Mouse (Mus musculus): ENCODE measurements around the gene Slc25a33. TPM values are rescaled to one million over a fixed set of nuclear protein-coding genes. Genes with fewer than 3 reads are reported as not detected.
"Not testable (repeated sequence)": the region's sequence is repeated elsewhere in the genome, so short reads cannot be mapped to it uniquely, and the experiment has no call there.

Slc25a33 gene
- polyA plus RNA-seq (2016; fragmentation: Nextera tagmentation; extraction: Ambion mirVana) = 9.0 and 15.5 TPM in 2 replicates

- WGBS = under 1% methylated on average over 51 of the region's 51 CpGs
- Histone ChIP-seq H3K36me3 (no peaks in the 10 kb centered on the region), H3K27ac (peak within 1 kb of the TSS; percentile 92), H3K4me3 (peak within 1 kb of the TSS; percentile 87), H3K4me1 (peaks cover 34% of the 10 kb centered on the region), H3K27me3 (ENCODE audit: insufficient read depth, poor library complexity, severe bottlenecking) (peaks cover 18% of the 10 kb centered on the region), H3K9me3 (no peaks in the 10 kb centered on the region)
- DNase-seq (ENCODE audit: low spot score) = peak; percentile 97
These were observed at the start of gene Slc25a33 for GRCm38 (mm10) chr4:149774094-149774470. TSS of gene Slc25a33 (minus strand) at chr4:149774277.

GRCm38 (mm10) chr4:149822586-149823196 is 48.6 kb upstream of the Slc25a33 start:
- no peaks in the 10 kb centered on the region for H3K27me3 ChIP-seq (ENCODE audit: insufficient read depth, poor library complexity, severe bottlenecking)
- H3K9me3 ChIP-seq = no peaks in the 10 kb centered on the region
- H3K4me1 ChIP-seq = peaks cover 19% of the 10 kb centered on the region
- no peak overlapping the region for H3K4me3 ChIP-seq
- H3K27ac ChIP-seq = no peak overlapping the region
- DNase-seq (ENCODE audit: low spot score) = no peak
- 63% methylated on average over 7 of the region's 7 CpGs for WGBS
- H3K36me3 ChIP-seq = no peaks in the 10 kb centered on the region

GRCm38 (mm10) chr4:149822126-149822525 is 48.0 kb upstream of the Slc25a33 start:
- WGBS = 68% methylated on average over 9 of the region's 9 CpGs
- no peak for DNase-seq (ENCODE audit: low spot score)
- no peak overlapping the region for H3K27ac ChIP-seq

GRCm38 (mm10) chr4:149820569-149820968 is 46.5 kb upstream of the Slc25a33 start:
- Histone ChIP-seq H3K36me3 (no peaks in the 10 kb centered on the region), H3K4me3 (no peak overlapping the region), H3K9me3 (no peaks in the 10 kb centered on the region), H3K27me3 (ENCODE audit: insufficient read depth, poor library complexity, severe bottlenecking) (no peaks in the 10 kb centered on the region), H3K4me1 (peaks cover 19% of the 10 kb centered on the region), H3K27ac (peak overlapping the region; percentile 14; the same call in 1 of the 2 replicates)
- no peak for DNase-seq (ENCODE audit: low spot score)
- 19% methylated on average over 6 of the region's 6 CpGs for WGBS

More at GRCm38 (mm10) chr4:149822126-149822525, 48.0 kb upstream of the Slc25a33 start:
- peaks cover 19% of the 10 kb centered on the region for H3K4me1 ChIP-seq
- H3K9me3 ChIP-seq = no peaks in the 10 kb centered on the region
- H3K27me3 ChIP-seq (ENCODE audit: insufficient read depth, poor library complexity, severe bottlenecking) = no peaks in the 10 kb centered on the region
- H3K4me3 ChIP-seq = no peak overlapping the region
- no peaks in the 10 kb centered on the region for H3K36me3 ChIP-seq

GRCm38 (mm10) chr4:149819195-149819594 is 45.1 kb upstream of the Slc25a33 start:
- Histone ChIP-seq H3K4me3 (no peak overlapping the region), H3K36me3 (no peaks in the 10 kb centered on the region), H3K9me3 (no peaks in the 10 kb centered on the region), H3K4me1 (peaks cover 20% of the 10 kb centered on the region), H3K27ac (no peak overlapping the region), H3K27me3 (ENCODE audit: insufficient read depth, poor library complexity, severe bottlenecking) (no peaks in the 10 kb centered on the region)
- no peak for DNase-seq (ENCODE audit: low spot score)
- WGBS = 77% methylated on average over 3 of the region's 3 CpGs

- Histone ChIP-seq H3K9me3 (no peaks in the 10 kb centered on the region), H3K27ac (no peak overlapping the region), H3K4me3 (no peak overlapping the region), H3K36me3 (no peaks in the 10 kb centered on the region), H3K27me3 (ENCODE audit: insufficient read depth, poor library complexity, severe bottlenecking) (0 out of 2 replicates have a peak, but pooled peaks cover 6% of the 10 kb centered on the region), H3K4me1 (peaks cover 25% of the 10 kb centered on the region)
- no peak for DNase-seq (ENCODE audit: low spot score)
- WGBS = 86% methylated on average over 9 of the region's 9 CpGs
These were observed 42.5 kb upstream of the Slc25a33 start for GRCm38 (mm10) chr4:149816598-149816997.

GRCm38 (mm10) chr4:149815586-149815985 is 41.5 kb upstream of the Slc25a33 start:
- peaks cover 18% of the 10 kb centered on the region for H3K4me1 ChIP-seq
- no peak overlapping the region for H3K27ac ChIP-seq
- 85% methylated on average over 14 of the region's 14 CpGs for WGBS

GRCm38 (mm10) chr4:149813409-149814184 is 39.5 kb upstream of the Slc25a33 start:
- DNase-seq (ENCODE audit: low spot score) = no peak
- Histone ChIP-seq H3K4me1 (peaks cover 12% of the 10 kb centered on the region), H3K9me3 (no peaks in the 10 kb centered on the region), H3K36me3 (no peaks in the 10 kb centered on the region), H3K27me3 (ENCODE audit: insufficient read depth, poor library complexity, severe bottlenecking) (peaks cover 32% of the 10 kb centered on the region), H3K27ac (0 out of 2 replicates have a peak overlapping the region, but pooled peaks have one; percentile 31), H3K4me3 (no peak overlapping the region)
- 52% methylated on average over 14 of the region's 14 CpGs for WGBS

More at GRCm38 (mm10) chr4:149815586-149815985, 41.5 kb upstream of the Slc25a33 start:
- DNase-seq (ENCODE audit: low spot score) = no peak
- H3K4me3 ChIP-seq = no peak overlapping the region
- no peaks in the 10 kb centered on the region for H3K36me3 ChIP-seq
- peaks cover 12% of the 10 kb centered on the region for H3K27me3 ChIP-seq (ENCODE audit: insufficient read depth, poor library complexity, severe bottlenecking)
- no peaks in the 10 kb centered on the region for H3K9me3 ChIP-seq

- DNase-seq (ENCODE audit: low spot score); H3K27ac ChIP-seq; H3K9me3 ChIP-seq; H3K36me3 ChIP-seq; H3K4me3 ChIP-seq: not testable (repeated sequence)
- Histone ChIP-seq H3K27me3 (ENCODE audit: insufficient read depth, poor library complexity, severe bottlenecking) (peaks cover 43% of the 10 kb centered on the region), H3K4me1 (peaks cover 16% of the 10 kb centered on the region)
These were observed 36.3 kb upstream of the Slc25a33 start for GRCm38 (mm10) chr4:149810372-149810771.

GRCm38 (mm10) chr4:149808584-149809227 is 34.6 kb upstream of the Slc25a33 start:
- H3K9me3 ChIP-seq = no peaks in the 10 kb centered on the region
- H3K27me3 ChIP-seq (ENCODE audit: insufficient read depth, poor library complexity, severe bottlenecking) = peaks cover 43% of the 10 kb centered on the region
- no peak overlapping the region for H3K27ac ChIP-seq
- peaks cover 11% of the 10 kb centered on the region for H3K4me1 ChIP-seq
- WGBS = 30% methylated on average over 11 of the region's 11 CpGs
- no peak for DNase-seq (ENCODE audit: low spot score)
- no peaks in the 10 kb centered on the region for H3K36me3 ChIP-seq
- H3K4me3 ChIP-seq = no peak overlapping the region

GRCm38 (mm10) chr4:149808060-149808567 is 34.0 kb upstream of the Slc25a33 start:
- no peak overlapping the region for H3K27ac ChIP-seq
- 0 out of 2 replicates have a peak, but pooled peaks cover 5% of the 10 kb centered on the region for H3K4me1 ChIP-seq
- H3K27me3 ChIP-seq (ENCODE audit: insufficient read depth, poor library complexity, severe bottlenecking) = peaks cover 43% of the 10 kb centered on the region
- H3K36me3 ChIP-seq = no peaks in the 10 kb centered on the region
- DNase-seq (ENCODE audit: low spot score) = no peak
- 34% methylated on average over 14 of the region's 14 CpGs for WGBS
- H3K4me3 ChIP-seq = no peak overlapping the region
- H3K9me3 ChIP-seq = no peaks in the 10 kb centered on the region

- H3K27ac ChIP-seq = no peak overlapping the region
- H3K36me3 ChIP-seq = no peaks in the 10 kb centered on the region
- H3K4me1 ChIP-seq = 0 out of 2 replicates have a peak, but pooled peaks cover 5% of the 10 kb centered on the region
- H3K9me3 ChIP-seq = no peaks in the 10 kb centered on the region
- H3K4me3 ChIP-seq = no peak overlapping the region
- peak; percentile 91 for DNase-seq (ENCODE audit: low spot score)
- H3K27me3 ChIP-seq (ENCODE audit: insufficient read depth, poor library complexity, severe bottlenecking) = peaks cover 43% of the 10 kb centered on the region
- WGBS = 53% methylated on average over 19 of the region's 19 CpGs
These were observed 32.8 kb upstream of the Slc25a33 start for GRCm38 (mm10) chr4:149806699-149807381.
